Mouse (Mus musculus): ENCODE data around the gene Golga3. TPM values are rescaled to one million over a fixed set of nuclear protein-coding genes. Genes with fewer than 3 reads are reported as not detected.

Golga3 gene
- polyA plus RNA-seq, 1 experiment from 2014 or later: 16.4 TPM

- H3K27me3 ChIP-seq (ENCODE audit: low read depth, poor library complexity, severe bottlenecking): no peaks in the 10 kb centered on the region
- DNase-seq (ENCODE audit: low spot score): no peak
- peaks cover 86% of the 10 kb centered on the region for H3K36me3 ChIP-seq
- no peaks in the 10 kb centered on the region for H3K4me1 ChIP-seq
- no peak overlapping the region for H3K27ac ChIP-seq (replicated peaks)
- H3K9me3 ChIP-seq (replicated peaks): no peaks in the 10 kb centered on the region
- no peak overlapping the region for H3K4me3 ChIP-seq
- 91% methylated on average over 10 of the region's 10 CpGs for WGBS
Observed at GRCm38 (mm10) chr5:110203164-110203895, 26.8 kb downstream of the Golga3 start.

GRCm38 (mm10) chr5:110204777-110205176 lies 28.3 kb downstream of the Golga3 start:
- Histone ChIP-seq H3K9me3 (replicated peaks) (no peaks in the 10 kb centered on the region), H3K4me3 (no peak overlapping the region), H3K27me3 (ENCODE audit: low read depth, poor library complexity, severe bottlenecking) (no peaks in the 10 kb centered on the region), H3K36me3 (peaks cover 99% of the 10 kb centered on the region), H3K27ac (replicated peaks) (no peak overlapping the region), H3K4me1 (no peaks in the 10 kb centered on the region)
- no peak for DNase-seq (ENCODE audit: low spot score)
- 80% methylated on average over 6 of the region's 6 CpGs for WGBS

- 81% methylated on average over 2 of the region's 2 CpGs for WGBS
- Histone ChIP-seq H3K4me1 (no peaks in the 10 kb centered on the region), H3K4me3 (no peak overlapping the region), H3K36me3 (peaks cover 98% of the 10 kb centered on the region), H3K9me3 (replicated peaks) (no peaks in the 10 kb centered on the region), H3K27ac (replicated peaks) (no peak overlapping the region), H3K27me3 (ENCODE audit: low read depth, poor library complexity, severe bottlenecking) (no peaks in the 10 kb centered on the region)
- no peak for DNase-seq (ENCODE audit: low spot score)
Observed at GRCm38 (mm10) chr5:110211312-110211711, 34.8 kb downstream of the Golga3 start.

GRCm38 (mm10) chr5:110216780-110217179 lies 40.3 kb downstream of the Golga3 start:
- Histone ChIP-seq H3K27me3 (ENCODE audit: low read depth, poor library complexity, severe bottlenecking) (no peaks in the 10 kb centered on the region), H3K9me3 (replicated peaks) (no peaks in the 10 kb centered on the region), H3K36me3 (peaks cover 98% of the 10 kb centered on the region), H3K4me3 (no peak overlapping the region), H3K4me1 (no peaks in the 10 kb centered on the region), H3K27ac (replicated peaks) (no peak overlapping the region)
- DNase-seq (ENCODE audit: low spot score): no peak
- WGBS: 89% methylated on average over 3 of the region's 3 CpGs

- peaks cover 91% of the 10 kb centered on the region for H3K36me3 ChIP-seq
- H3K4me1 ChIP-seq: no peaks in the 10 kb centered on the region
- whole genome bisulfite sequencing: 88% methylated on average over 4 of the region's 4 CpGs
- no peak overlapping the region for H3K4me3 ChIP-seq
- DNase-seq (ENCODE audit: low spot score): no peak
- no peak overlapping the region for H3K27ac ChIP-seq (replicated peaks)
- no peaks in the 10 kb centered on the region for H3K9me3 ChIP-seq (replicated peaks)
- H3K27me3 ChIP-seq (ENCODE audit: low read depth, poor library complexity, severe bottlenecking): no peaks in the 10 kb centered on the region
Observed at GRCm38 (mm10) chr5:110220331-110220730, 43.8 kb downstream of the Golga3 start.

- no peak for DNase-seq (ENCODE audit: low spot score)
- no peaks in the 10 kb centered on the region for H3K9me3 ChIP-seq (replicated peaks)
- H3K4me1 ChIP-seq: no peaks in the 10 kb centered on the region
- H3K27me3 ChIP-seq (ENCODE audit: low read depth, poor library complexity, severe bottlenecking): no peaks in the 10 kb centered on the region
- 89% methylated on average over 6 of the region's 6 CpGs for WGBS
- no peak overlapping the region for H3K27ac ChIP-seq (replicated peaks)
- no peak overlapping the region for H3K4me3 ChIP-seq
- H3K36me3 ChIP-seq: peaks cover 80% of the 10 kb centered on the region
Observed at GRCm38 (mm10) chr5:110222757-110223156, 46.3 kb downstream of the Golga3 start.

- Histone ChIP-seq H3K27me3 (ENCODE audit: low read depth, poor library complexity, severe bottlenecking) (no peaks in the 10 kb centered on the region), H3K36me3 (peaks cover 59% of the 10 kb centered on the region), H3K4me3 (no peak overlapping the region), H3K4me1 (peaks cover 4% of the 10 kb centered on the region), H3K27ac (replicated peaks) (no peak overlapping the region), H3K9me3 (replicated peaks) (no peaks in the 10 kb centered on the region)
- WGBS: 86% methylated on average over 3 of the region's 3 CpGs
- DNase-seq (ENCODE audit: low spot score): no peak
Observed at GRCm38 (mm10) chr5:110225056-110225455, 48.6 kb downstream of the Golga3 start.

GRCm38 (mm10) chr5:110227336-110227883 lies 50.9 kb downstream of the Golga3 start:
- peaks cover 35% of the 10 kb centered on the region for H3K36me3 ChIP-seq
- H3K4me3 ChIP-seq: no peak overlapping the region
- peaks cover 16% of the 10 kb centered on the region for H3K4me1 ChIP-seq
- 38% methylated on average over 1 of the region's 1 CpGs for WGBS
- H3K27ac ChIP-seq (replicated peaks): no peak overlapping the region
- no peaks in the 10 kb centered on the region for H3K27me3 ChIP-seq (ENCODE audit: low read depth, poor library complexity, severe bottlenecking)
- DNase-seq (ENCODE audit: low spot score): no peak
- no peaks in the 10 kb centered on the region for H3K9me3 ChIP-seq (replicated peaks)

- WGBS: 15% methylated on average over 8 of the region's 8 CpGs
- H3K27ac ChIP-seq (replicated peaks): peak overlapping the region; percentile 95
- no peaks in the 10 kb centered on the region for H3K9me3 ChIP-seq (replicated peaks)
- peaks cover 26% of the 10 kb centered on the region for H3K36me3 ChIP-seq
- H3K4me1 ChIP-seq: peaks cover 22% of the 10 kb centered on the region
- DNase-seq (ENCODE audit: low spot score): no peak
- no peaks in the 10 kb centered on the region for H3K27me3 ChIP-seq (ENCODE audit: low read depth, poor library complexity, severe bottlenecking)
- peak overlapping the region; percentile 97 for H3K4me3 ChIP-seq
Observed at GRCm38 (mm10) chr5:110230401-110230779, 53.9 kb downstream of the Golga3 start.

- Histone ChIP-seq H3K9me3 (replicated peaks) (no peaks in the 10 kb centered on the region), H3K27ac (replicated peaks) (peak within 1 kb of the TSS; percentile 95), H3K4me3 (peak within 1 kb of the TSS; percentile 97), H3K36me3 (peaks cover 32% of the 10 kb centered on the region), H3K27me3 (ENCODE audit: low read depth, poor library complexity, severe bottlenecking) (no peaks in the 10 kb centered on the region), H3K4me1 (peaks cover 22% of the 10 kb centered on the region)
- under 1% methylated on average over 81 of the region's 81 CpGs for WGBS
- peak; percentile 94 for DNase-seq (ENCODE audit: low spot score)
Observed at GRCm38 (mm10) chr5:110230780-110231461, 54.4 kb downstream of the Golga3 start, which contains the start of gene Ankle2. Gene Ankle2, plus strand, starts transcription at chr5:110231004.

GRCm38 (mm10) chr5:110231638-110232037 lies 55.1 kb downstream of the Golga3 start:
- H3K27me3 ChIP-seq (ENCODE audit: low read depth, poor library complexity, severe bottlenecking): no peaks in the 10 kb centered on the region
- peaks cover 37% of the 10 kb centered on the region for H3K36me3 ChIP-seq
- no peak for DNase-seq (ENCODE audit: low spot score)
- 52% methylated on average over 13 of the region's 13 CpGs for WGBS
- peaks cover 22% of the 10 kb centered on the region for H3K4me1 ChIP-seq
- H3K27ac ChIP-seq (replicated peaks): peak overlapping the region; percentile 95
- peak overlapping the region; percentile 97 for H3K4me3 ChIP-seq
- H3K9me3 ChIP-seq (replicated peaks): no peaks in the 10 kb centered on the region

- peaks cover 39% of the 10 kb centered on the region for H3K36me3 ChIP-seq
- H3K4me3 ChIP-seq: no peak overlapping the region
- no peaks in the 10 kb centered on the region for H3K9me3 ChIP-seq (replicated peaks)
- H3K27ac ChIP-seq (replicated peaks): no peak overlapping the region
- DNase-seq (ENCODE audit: low spot score): no peak
- 92% methylated on average over 6 of the region's 6 CpGs for WGBS
- H3K27me3 ChIP-seq (ENCODE audit: low read depth, poor library complexity, severe bottlenecking): no peaks in the 10 kb centered on the region
- H3K4me1 ChIP-seq: peaks cover 22% of the 10 kb centered on the region
Observed at GRCm38 (mm10) chr5:110232346-110232745, 55.8 kb downstream of the Golga3 start.

GRCm38 (mm10) chr5:110244091-110244490 lies 67.6 kb downstream of the Golga3 start:
- H3K4me1 ChIP-seq: no peaks in the 10 kb centered on the region
- no peak overlapping the region for H3K27ac ChIP-seq (replicated peaks)
- H3K9me3 ChIP-seq (replicated peaks): no peaks in the 10 kb centered on the region
- no peaks in the 10 kb centered on the region for H3K27me3 ChIP-seq (ENCODE audit: low read depth, poor library complexity, severe bottlenecking)
- 91% methylated on average over 2 of the region's 2 CpGs for WGBS
- peaks cover 100% of the 10 kb centered on the region for H3K36me3 ChIP-seq
- H3K4me3 ChIP-seq: no peak overlapping the region
- no peak for DNase-seq (ENCODE audit: low spot score)

All from midbrain, embryonic 10.5 days (tissue).